Mouse (Mus musculus) C2C12 (cell line): ENCODE measurements around the gene Bbof1.

Experiments used
- CEBPB ChIP-seq: IDR thresholded peaks from one replicate; pipeline ENCODE4 v1.6.1; 2011; ENCODE audit warnings: low read depth, mild to moderate bottlenecking, control low read depth, moderate library complexity
- CTCF ChIP-seq: IDR thresholded peaks from one replicate; pipeline ENCODE4 v1.5.1; 2011; ENCODE audit not compliant: control insufficient read depth, insufficient read depth, insufficient read length
- USF1 ChIP-seq: IDR thresholded peaks from one replicate; pipeline ENCODE4 v1.6.1; 2011; ENCODE audit warnings: low read depth, mild to moderate bottlenecking, control low read depth, moderate library complexity

DNA sequence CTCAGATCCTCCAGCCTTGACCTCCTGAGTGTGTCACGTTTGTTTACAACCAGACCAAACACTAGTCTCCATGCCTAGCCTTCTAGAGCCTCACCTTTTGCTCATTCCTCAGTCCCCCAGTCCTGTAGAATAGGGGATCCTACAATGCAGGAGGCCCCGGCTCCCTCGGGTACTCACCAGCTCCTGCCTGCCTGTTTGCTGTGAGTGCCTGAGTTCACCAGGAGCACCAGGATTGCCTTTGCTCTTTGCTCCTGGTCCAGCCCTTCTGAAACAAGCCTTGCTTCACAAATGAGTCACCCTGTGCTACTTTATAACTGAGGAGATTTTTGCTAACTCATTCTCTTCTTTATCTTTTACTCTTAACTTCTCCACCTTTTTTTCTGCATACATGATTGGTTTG lies 8.2 kb upstream of the Bbof1 start:
- no peak for TF ChIP-seq CTCF
- no peak for TF ChIP-seq CEBPB
- no peak for TF ChIP-seq USF1
